Mouse (Mus musculus) small intestine, adult 2 months (tissue): ENCODE measurements around the gene Asb8. TPM values are rescaled to one million over a fixed set of nuclear protein-coding genes. Genes with fewer than 3 reads are reported as not detected.

ENCODE experiments used
- H3K27ac ChIP-seq: fragments of 200-500 bp; 2 replicates; pipeline ENCODE4 v1.5.1; 2012; ENCODE audit warnings: low read depth, low read length, control low read depth, inconsistent platforms; ENCODE audit not compliant: insufficient read depth
- H3K27me3 ChIP-seq: fragments of 200-500 bp; 2 replicates; pipeline ENCODE4 v1.6.1; 2012; ENCODE audit warnings: mild to moderate bottlenecking, moderate library complexity, low read length, inconsistent platforms; ENCODE audit not compliant: control insufficient read depth, insufficient read depth
- H3K36me3 ChIP-seq: fragments of 200-500 bp; 2 replicates; pipeline ENCODE4 v1.6.1; 2012; ENCODE audit warnings: mild to moderate bottlenecking, low read length, control low read depth, inconsistent platforms; ENCODE audit not compliant: control insufficient read depth, insufficient read depth
- H3K4me1 ChIP-seq: fragments of 200-500 bp; 2 replicates; pipeline ENCODE4 v1.6.1; 2012; ENCODE audit warnings: low read length, inconsistent platforms, mixed read lengths; ENCODE audit not compliant: control insufficient read depth, insufficient read depth, insufficient read length
- H3K4me3 ChIP-seq: fragments of 200-500 bp; 2 replicates; pipeline ENCODE4 v1.5.1; 2012; ENCODE audit warnings: low read depth, mild to moderate bottlenecking, control low read depth, inconsistent platforms, low read length, moderate library complexity
- CTCF ChIP-seq: fragments of 200-500 bp; IDR thresholded peaks from 2 replicates; pipeline ENCODE4 v1.5.1; 2012; ENCODE audit warnings: low read depth, mild to moderate bottlenecking, control low read depth, inconsistent platforms, low read length, moderate library complexity, mixed read lengths; ENCODE audit not compliant: insufficient replicate concordance, insufficient read length; ENCODE audit errors: extremely low read depth
- POLR2A ChIP-seq: fragments of 200-500 bp; IDR thresholded peaks from 2 replicates; pipeline ENCODE4 v1.6.1; 2012; ENCODE audit warnings: low read depth, mild to moderate bottlenecking, control low read depth, inconsistent platforms, low read length, moderate library complexity
- WGBS: fragments of 180-500 bp; shearing (Covaris S2); methylation state at CpG from one replicate; pipeline ENCODE4 v1.1.7; 2018; 5-methylcytosine and 5-hydroxymethylcytosine counted together
- polyA plus RNA-seq: library from polyadenylated mRNA; depleted of rRNA; stranded (reverse); fragments of >200 nt; gene quantifications from 2 replicates; pipeline ENCODE4 v1.2.3, GENCODE M21; 2012

Gene Asb8
- polyA plus RNA-seq, 1 experiment: 27.3 TPM

GRCm38 (mm10) chr15:98135671-98136070 lies 29.8 kb downstream of the Asb8 start:
- TF ChIP-seq CTCF (no peak), POLR2A (no peak)
- 95% methylated on average over 13 of the region's 13 CpGs for WGBS
- Histone ChIP-seq H3K27me3 (no peaks in the 10 kb centered on the region), H3K4me1 (peaks cover 5% of the 10 kb centered on the region; the same call in 1 of the 2 replicates), H3K4me3 (no peak overlapping the region), H3K36me3 (peaks cover 47% of the 10 kb centered on the region), H3K27ac (no peak overlapping the region)

- no peak for TF ChIP-seq POLR2A
- peaks cover 43% of the 10 kb centered on the region for H3K36me3 ChIP-seq
- WGBS: 84% methylated on average over 3 of the region's 3 CpGs
Measured at GRCm38 (mm10) chr15:98134666-98135065, 30.8 kb downstream of the Asb8 start.

GRCm38 (mm10) chr15:98134034-98134433 lies 31.4 kb downstream of the Asb8 start:
- no peak overlapping the region for H3K27ac ChIP-seq
- no peak overlapping the region for H3K4me3 ChIP-seq
- no peaks in the 10 kb centered on the region for H3K27me3 ChIP-seq
- TF ChIP-seq POLR2A: no peak
- TF ChIP-seq CTCF: no peak
- peaks cover 43% of the 10 kb centered on the region for H3K36me3 ChIP-seq
- peaks cover 3% of the 10 kb centered on the region; the same call in 1 of the 2 replicates for H3K4me1 ChIP-seq
- WGBS: 89% methylated on average over 4 of the region's 4 CpGs

More at GRCm38 (mm10) chr15:98134666-98135065, 30.8 kb downstream of the Asb8 start:
- Histone ChIP-seq H3K4me3 (no peak overlapping the region), H3K27ac (no peak overlapping the region), H3K4me1 (peaks cover 3% of the 10 kb centered on the region; the same call in 1 of the 2 replicates), H3K27me3 (no peaks in the 10 kb centered on the region)

GRCm38 (mm10) chr15:98133471-98133870 lies 32.0 kb downstream of the Asb8 start:
- H3K4me1 ChIP-seq: no peaks in the 10 kb centered on the region
- peaks cover 40% of the 10 kb centered on the region for H3K36me3 ChIP-seq
- TF ChIP-seq POLR2A (no peak), CTCF (no peak)
- no peaks in the 10 kb centered on the region for H3K27me3 ChIP-seq
- H3K27ac ChIP-seq: no peak overlapping the region
- 93% methylated on average over 3 of the region's 3 CpGs for WGBS
- H3K4me3 ChIP-seq: no peak overlapping the region

GRCm38 (mm10) chr15:98131942-98132655 lies 33.3 kb downstream of the Asb8 start:
- Histone ChIP-seq H3K4me3 (no peak overlapping the region), H3K36me3 (peaks cover 35% of the 10 kb centered on the region), H3K27me3 (no peaks in the 10 kb centered on the region), H3K27ac (no peak overlapping the region), H3K4me1 (no peaks in the 10 kb centered on the region)
- TF ChIP-seq CTCF: no peak
- TF ChIP-seq POLR2A: no peak
- WGBS: 77% methylated on average over 15 of the region's 15 CpGs

GRCm38 (mm10) chr15:98131451-98131850 lies 34.0 kb downstream of the Asb8 start:
- WGBS: 92% methylated on average over 7 of the region's 7 CpGs
- Histone ChIP-seq H3K4me1 (no peaks in the 10 kb centered on the region), H3K4me3 (no peak overlapping the region)

GRCm38 (mm10) chr15:98131001-98131400 lies 34.4 kb downstream of the Asb8 start:
- no peak for TF ChIP-seq POLR2A
- no peak for TF ChIP-seq CTCF
- Histone ChIP-seq H3K4me1 (no peaks in the 10 kb centered on the region), H3K36me3 (peaks cover 26% of the 10 kb centered on the region), H3K4me3 (no peak overlapping the region), H3K27me3 (no peaks in the 10 kb centered on the region), H3K27ac (no peak overlapping the region)
- WGBS: 94% methylated on average over 4 of the region's 4 CpGs

More at GRCm38 (mm10) chr15:98131451-98131850, 34.0 kb downstream of the Asb8 start:
- Histone ChIP-seq H3K27me3 (no peaks in the 10 kb centered on the region), H3K36me3 (peaks cover 30% of the 10 kb centered on the region), H3K27ac (no peak overlapping the region)
- no peak for TF ChIP-seq POLR2A
- TF ChIP-seq CTCF: no peak
